Mouse (Mus musculus) erythroblast, adult 5-6 weeks (primary cell): Measurements from ENCODE around the gene Cfd. TPM values are rescaled to one million over a fixed set of nuclear protein-coding genes. Genes with fewer than 3 reads are reported as not detected.

Source experiments
- total RNA-seq, 2 experiments: library from RNA; stranded (forward) in 1 of 2; stranded (reverse) in 1 of 2; fragments of 150-400 nt in 1 of 2; fragments of 200-764, 138-1000 nt in 1 of 2; gene quantifications; 2 replicates each; pipeline versions ENCODE4 v1.2.3 to v1.2.4; 2015 to 2017; ENCODE audit warnings: low replicate concordance in 2 of 2

The Cfd gene
- total RNA-seq, 2 experiments from 2014 or later, result not detected

Other genes with a start within 250 kb of the Cfd start
Only the 30 nearest of the 35 such genes appear.
- 2.9 and 6.3 TPM in 2 replicates for gene Tpgs1, start 221.5 kb upstream of the Cfd start, total RNA-seq (2015; ENCODE audit: low replicate concordance)
- gene Tpgs1, start 221.5 kb upstream of the Cfd start, total RNA-seq (2017; ENCODE audit: low replicate concordance), result 0.56 and 0.68 TPM in 2 replicates
- 20.5 and 25.9 TPM in 2 replicates for gene Cdc34, start 208.7 kb upstream of the Cfd start, total RNA-seq (2015; ENCODE audit: low replicate concordance)
- gene Cdc34, start 208.7 kb upstream of the Cfd start, total RNA-seq (2017; ENCODE audit: low replicate concordance), result 36.7 and 46.1 TPM in 2 replicates
- gene Gzmm, start 201.8 kb upstream of the Cfd start, total RNA-seq (2015; ENCODE audit: low replicate concordance), result not detected in 2 replicates
- 1.7 TPM in 1 of 2 replicates, not detected in the other for gene Gzmm, start 201.8 kb upstream of the Cfd start, total RNA-seq (2017; ENCODE audit: low replicate concordance)
- gene Bsg, start 186.4 kb upstream of the Cfd start, total RNA-seq (2015; ENCODE audit: low replicate concordance), result 913 and 945 TPM in 2 replicates
- 805 and 888 TPM in 2 replicates for gene Bsg, start 186.4 kb upstream of the Cfd start, total RNA-seq (2017; ENCODE audit: low replicate concordance)
- not detected in 2 replicates for gene Hcn2, start 174.2 kb upstream of the Cfd start, total RNA-seq (2015; ENCODE audit: low replicate concordance)
- not detected in 2 replicates for gene Hcn2, start 174.2 kb upstream of the Cfd start, total RNA-seq (2017; ENCODE audit: low replicate concordance)
- 3.6 and 4.8 TPM in 2 replicates for gene Polrmt, start 144.3 kb upstream of the Cfd start, total RNA-seq (2015; ENCODE audit: low replicate concordance)
- 1.1 and 5.0 TPM in 2 replicates for gene Polrmt, start 144.3 kb upstream of the Cfd start, total RNA-seq (2017; ENCODE audit: low replicate concordance)
- gene Fgf22, start 135.8 kb upstream of the Cfd start, total RNA-seq (2015; ENCODE audit: low replicate concordance), result not detected in 2 replicates
- gene Fgf22, start 135.8 kb upstream of the Cfd start, total RNA-seq (2017; ENCODE audit: low replicate concordance), result 0.26 TPM in 1 of 2 replicates, not detected in the other
- gene Rnf126, start 123.9 kb upstream of the Cfd start, total RNA-seq (2015; ENCODE audit: low replicate concordance), result 11.3 and 12.1 TPM in 2 replicates
- 2.6 and 10.7 TPM in 2 replicates for gene Rnf126, start 123.9 kb upstream of the Cfd start, total RNA-seq (2017; ENCODE audit: low replicate concordance)
- gene Fstl3, start 113.6 kb upstream of the Cfd start, total RNA-seq (2015; ENCODE audit: low replicate concordance), result 1.7 and 5.8 TPM in 2 replicates
- gene Fstl3, start 113.6 kb upstream of the Cfd start, total RNA-seq (2017; ENCODE audit: low replicate concordance), result not detected in 2 replicates
- 30.5 and 45.0 TPM in 2 replicates for gene Prss57, start 99.9 kb upstream of the Cfd start, total RNA-seq (2015; ENCODE audit: low replicate concordance)
- gene Prss57, start 99.9 kb upstream of the Cfd start, total RNA-seq (2017; ENCODE audit: low replicate concordance), result 6.8 and 14.3 TPM in 2 replicates
- 9.4 and 12.5 TPM in 2 replicates for gene Palm, start 97.3 kb upstream of the Cfd start, total RNA-seq (2015; ENCODE audit: low replicate concordance)
- gene Palm, start 97.3 kb upstream of the Cfd start, total RNA-seq (2017; ENCODE audit: low replicate concordance), result 4.5 and 10.0 TPM in 2 replicates
- gene Misp, start 69.9 kb upstream of the Cfd start, total RNA-seq (2015; ENCODE audit: low replicate concordance), result not detected in 2 replicates
- not detected in 2 replicates for gene Misp, start 69.9 kb upstream of the Cfd start, total RNA-seq (2017; ENCODE audit: low replicate concordance)
- gene Ptbp1, start 36.4 kb upstream of the Cfd start, total RNA-seq (2015; ENCODE audit: low replicate concordance), result 45.2 and 66.7 TPM in 2 replicates
- gene Ptbp1, start 36.4 kb upstream of the Cfd start, total RNA-seq (2017; ENCODE audit: low replicate concordance), result 38.2 and 53.2 TPM in 2 replicates
- 420 and 449 TPM in 2 replicates for gene Prtn3, start 16.4 kb upstream of the Cfd start, total RNA-seq (2015; ENCODE audit: low replicate concordance)
- 114 and 118 TPM in 2 replicates for gene Prtn3, start 16.4 kb upstream of the Cfd start, total RNA-seq (2017; ENCODE audit: low replicate concordance)
- 2.1 and 3.1 TPM in 2 replicates for gene Plppr3, start 16.2 kb upstream of the Cfd start, total RNA-seq (2015; ENCODE audit: low replicate concordance)
- gene Plppr3, start 16.2 kb upstream of the Cfd start, total RNA-seq (2017; ENCODE audit: low replicate concordance), result 4.9 and 6.8 TPM in 2 replicates
- gene Elane, start 4.6 kb upstream of the Cfd start, total RNA-seq (2015; ENCODE audit: low replicate concordance), result 996 and 1,031 TPM in 2 replicates
- 253 and 405 TPM in 2 replicates for gene Elane, start 4.6 kb upstream of the Cfd start, total RNA-seq (2017; ENCODE audit: low replicate concordance)
- 5.9 and 11.3 TPM in 2 replicates for gene Med16, start 18.1 kb downstream of the Cfd start, total RNA-seq (2015; ENCODE audit: low replicate concordance)
- 4.7 and 9.1 TPM in 2 replicates for gene Med16, start 18.1 kb downstream of the Cfd start, total RNA-seq (2017; ENCODE audit: low replicate concordance)
- gene Gm26602, start 20.0 kb downstream of the Cfd start, total RNA-seq (2015; ENCODE audit: low replicate concordance), result not detected in 2 replicates
- gene Gm26602, start 20.0 kb downstream of the Cfd start, total RNA-seq (2017; ENCODE audit: low replicate concordance), result not detected in 2 replicates
- not detected in 2 replicates for gene Kiss1r, start 26.1 kb downstream of the Cfd start, total RNA-seq (2015; ENCODE audit: low replicate concordance)
- gene Kiss1r, start 26.1 kb downstream of the Cfd start, total RNA-seq (2017; ENCODE audit: low replicate concordance), result 0.14 TPM in 1 of 2 replicates, not detected in the other
- gene R3hdm4, start 30.4 kb downstream of the Cfd start, total RNA-seq (2015; ENCODE audit: low replicate concordance), result 42.8 and 46.1 TPM in 2 replicates
- gene R3hdm4, start 30.4 kb downstream of the Cfd start, total RNA-seq (2017; ENCODE audit: low replicate concordance), result 25.0 and 28.3 TPM in 2 replicates
- 6.3 and 8.8 TPM in 2 replicates for gene Arid3a, start 36.2 kb downstream of the Cfd start, total RNA-seq (2015; ENCODE audit: low replicate concordance)
- 10.5 and 14.7 TPM in 2 replicates for gene Arid3a, start 36.2 kb downstream of the Cfd start, total RNA-seq (2017; ENCODE audit: low replicate concordance)
- 4.0 and 7.5 TPM in 2 replicates for gene Wdr18, start 69.3 kb downstream of the Cfd start, total RNA-seq (2015; ENCODE audit: low replicate concordance)
- gene Wdr18, start 69.3 kb downstream of the Cfd start, total RNA-seq (2017; ENCODE audit: low replicate concordance), result 2.5 and 14.2 TPM in 2 replicates
- gene Grin3b, start 79.9 kb downstream of the Cfd start, total RNA-seq (2015; ENCODE audit: low replicate concordance), result not detected in 2 replicates
- gene Grin3b, start 79.9 kb downstream of the Cfd start, total RNA-seq (2017; ENCODE audit: low replicate concordance), result not detected in 2 replicates
- 13.6 and 29.6 TPM in 2 replicates for gene Tmem259, start 93.5 kb downstream of the Cfd start, total RNA-seq (2015; ENCODE audit: low replicate concordance)
- gene Tmem259, start 93.5 kb downstream of the Cfd start, total RNA-seq (2017; ENCODE audit: low replicate concordance), result 12.8 and 22.6 TPM in 2 replicates
- gene Cnn2, start 97.7 kb downstream of the Cfd start, total RNA-seq (2015; ENCODE audit: low replicate concordance), result 33.8 and 46.6 TPM in 2 replicates
- 30.0 and 73.0 TPM in 2 replicates for gene Cnn2, start 97.7 kb downstream of the Cfd start, total RNA-seq (2017; ENCODE audit: low replicate concordance)
- 14.4 and 18.2 TPM in 2 replicates for gene Abca7, start 105.6 kb downstream of the Cfd start, total RNA-seq (2015; ENCODE audit: low replicate concordance)
- 19.4 and 27.7 TPM in 2 replicates for gene Abca7, start 105.6 kb downstream of the Cfd start, total RNA-seq (2017; ENCODE audit: low replicate concordance)
- 23.1 and 31.6 TPM in 2 replicates for gene Arhgap45, start 125.8 kb downstream of the Cfd start, total RNA-seq (2015; ENCODE audit: low replicate concordance)
- 28.6 and 35.8 TPM in 2 replicates for gene Arhgap45, start 125.8 kb downstream of the Cfd start, total RNA-seq (2017; ENCODE audit: low replicate concordance)
- 23.6 and 33.4 TPM in 2 replicates for gene Polr2e, start 148.9 kb downstream of the Cfd start, total RNA-seq (2015; ENCODE audit: low replicate concordance)
- 4.5 and 9.9 TPM in 2 replicates for gene Polr2e, start 148.9 kb downstream of the Cfd start, total RNA-seq (2017; ENCODE audit: low replicate concordance)
- 108 and 169 TPM in 2 replicates for gene Gpx4, start 156.3 kb downstream of the Cfd start, total RNA-seq (2015; ENCODE audit: low replicate concordance)
- gene Gpx4, start 156.3 kb downstream of the Cfd start, total RNA-seq (2017; ENCODE audit: low replicate concordance), result 96.3 and 123 TPM in 2 replicates
- gene Sbno2, start 214.7 kb downstream of the Cfd start, total RNA-seq (2015; ENCODE audit: low replicate concordance), result 9.2 and 12.5 TPM in 2 replicates
- gene Sbno2, start 214.7 kb downstream of the Cfd start, total RNA-seq (2017; ENCODE audit: low replicate concordance), result 17.1 and 20.9 TPM in 2 replicates